Mouse (Mus musculus) midbrain, embryonic 13.5 days (tissue): ENCODE measurements around the gene Dhx16. TPM values are rescaled to one million over a fixed set of nuclear protein-coding genes. Genes with fewer than 3 reads are reported as not detected.
A peak's percentile ranks its signal among the peaks of the same experiment; 100 is the strongest.
"Not testable (repeated sequence)": the region's sequence is repeated elsewhere in the genome, so short reads cannot be mapped to it uniquely, and the experiment has no call there.

Experiments
- ATAC-seq: fragments of 200-750 bp; cut with Nextera tagmentation; 2 replicates; pipeline ENCODE4 v1.8.0; 2017; ENCODE audit warnings: mild to moderate bottlenecking, moderate TSS enrichment, moderate library complexity
- H3K27ac ChIP-seq: fragments of 300-500 bp; sonication (generic); 2 replicates; pipeline ENCODE4 v1.5.1; 2015; ENCODE audit warnings: inconsistent platforms, mild to moderate bottlenecking, moderate library complexity
- H3K27me3 ChIP-seq: fragments of 300-500 bp; sonication (generic); 2 replicates; pipeline ENCODE4 v1.6.1; 2015; ENCODE audit warnings: mild to moderate bottlenecking, inconsistent platforms
- H3K36me3 ChIP-seq: fragments of 300-500 bp; sonication (generic); 2 replicates; pipeline ENCODE4 v1.6.1; 2015; ENCODE audit warnings: mild to moderate bottlenecking, inconsistent platforms
- H3K4me1 ChIP-seq: fragments of 300-500 bp; sonication (generic); replicated peaks from 2 replicates; pipeline ENCODE4 v1.6.1; 2015; ENCODE audit warnings: inconsistent platforms
- H3K4me2 ChIP-seq: fragments of 300-500 bp; sonication (generic); replicated peaks from 2 replicates; pipeline ENCODE4 v1.6.1; 2015; ENCODE audit warnings: moderate library complexity, mild to moderate bottlenecking, inconsistent platforms
- H3K4me3 ChIP-seq: fragments of 300-500 bp; sonication (generic); replicated peaks from 2 replicates; pipeline ENCODE4 v1.5.1; 2015; ENCODE audit warnings: mild to moderate bottlenecking, inconsistent platforms
- H3K9ac ChIP-seq: fragments of 300-500 bp; sonication (generic); replicated peaks from 2 replicates; pipeline ENCODE4 v1.6.1; 2015; ENCODE audit warnings: mild to moderate bottlenecking, inconsistent platforms
- H3K9me3 ChIP-seq: fragments of 300-500 bp; sonication (generic); 2 replicates; pipeline ENCODE4 v1.6.1; 2016; ENCODE audit warnings: mild to moderate bottlenecking, inconsistent platforms
- WGBS: fragments of 180-500 bp; shearing (Covaris S2); methylation state at CpG from one replicate; pipeline ENCODE4 v1.1.7; 2015; 5-methylcytosine and 5-hydroxymethylcytosine counted together
- polyA plus RNA-seq: library from polyadenylated mRNA; unstranded; fragments of >200 nt; fragmentation: Nextera tagmentation; extraction: Ambion mirVana; gene quantifications from 2 replicates; pipeline ENCODE4 v1.2.1, GENCODE M21; 2015

The Dhx16 gene
- polyA plus RNA-seq, 1 experiment from 2014 or later = 37.3 TPM

DNA sequence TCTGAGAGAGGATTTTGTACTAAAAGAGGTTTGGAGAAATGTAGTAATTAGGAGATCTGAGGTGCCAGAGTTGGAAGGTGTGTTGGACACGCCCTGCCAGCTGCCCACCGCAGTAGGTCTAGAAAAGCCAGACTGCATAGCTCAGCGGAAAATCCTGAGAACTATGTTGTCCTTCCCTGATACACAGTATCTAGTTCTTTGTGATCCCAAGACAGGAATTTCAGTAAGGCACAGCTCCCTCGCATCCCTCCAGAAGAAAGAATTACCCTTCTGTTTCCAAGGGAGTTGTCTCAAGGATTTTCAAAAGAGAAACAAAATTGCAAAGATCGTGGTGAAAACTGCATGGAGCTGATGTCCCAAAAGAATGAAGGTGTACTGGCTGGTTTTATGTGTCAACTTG is 41.0 kb upstream of the Dhx16 start:
- Histone ChIP-seq H3K27me3 (no peaks in the 10 kb centered on the region), H3K9me3 (no peaks in the 10 kb centered on the region), H3K4me3 (peak overlapping the region; percentile 94), H3K9ac (peak overlapping the region; percentile 64), H3K27ac (peak overlapping the region; percentile 99), H3K36me3 (peaks cover 32% of the 10 kb centered on the region), H3K4me1 (peaks cover 58% of the 10 kb centered on the region), H3K4me2 (peak overlapping the region; percentile 86)
- no peak for ATAC-seq
- WGBS = 2% methylated on average over 5 of the region's 5 CpGs

DNA sequence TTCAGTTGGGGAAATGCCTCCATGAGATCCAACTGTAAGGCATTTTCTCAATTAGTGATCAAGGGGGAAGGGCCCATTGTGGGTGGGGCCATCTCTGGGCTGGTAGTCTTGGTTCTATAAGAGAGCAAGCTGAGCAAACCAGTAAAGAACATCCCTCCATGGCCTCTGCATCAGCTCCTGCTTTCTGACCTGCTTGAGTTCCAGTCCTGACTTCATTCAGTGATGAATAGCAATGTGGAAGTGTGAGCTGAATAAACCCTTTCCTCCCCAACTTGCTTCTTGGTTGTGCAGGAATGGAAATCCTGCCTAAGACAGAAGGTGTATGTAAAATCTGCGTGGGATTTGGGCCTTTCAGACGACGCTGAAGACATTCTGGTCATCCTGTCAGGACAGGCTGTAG is 40.6 kb upstream of the Dhx16 start:
- not testable (repeated sequence) for H3K27me3 ChIP-seq, H3K9me3 ChIP-seq, ATAC-seq
- Histone ChIP-seq H3K9ac (peak overlapping the region; percentile 64), H3K4me2 (peak overlapping the region; percentile 86), H3K27ac (peak overlapping the region; percentile 99), H3K36me3 (peaks cover 28% of the 10 kb centered on the region), H3K4me1 (peaks cover 54% of the 10 kb centered on the region), H3K4me3 (peak overlapping the region; percentile 94)
- 52% methylated on average over 3 of the region's 3 CpGs for WGBS

DNA sequence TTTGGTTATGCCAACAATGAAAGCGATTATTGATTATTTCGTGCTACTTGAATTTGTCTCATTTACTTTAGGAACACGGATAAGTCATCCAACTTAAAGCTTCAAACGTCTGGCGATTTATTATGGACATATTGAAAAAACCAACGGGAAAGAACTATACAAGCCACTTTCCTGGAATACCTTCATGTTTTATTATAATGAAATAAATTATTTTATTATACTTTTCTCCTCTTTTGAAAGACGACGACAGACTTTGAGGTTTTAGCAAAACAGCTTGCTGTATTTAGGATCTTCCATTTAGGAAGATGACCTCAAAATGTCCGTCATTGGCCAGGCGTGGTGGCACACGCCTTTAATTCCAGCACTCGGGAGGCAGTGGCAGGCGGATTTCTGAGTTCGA is 39.1 kb upstream of the Dhx16 start:
- H3K36me3 ChIP-seq = peaks cover 22% of the 10 kb centered on the region
- no peaks in the 10 kb centered on the region for H3K27me3 ChIP-seq
- no peak overlapping the region; the same call in 1 of the 2 replicates for H3K9ac ChIP-seq
- H3K4me1 ChIP-seq = peaks cover 38% of the 10 kb centered on the region
- peak overlapping the region; percentile 70; the same call in 1 of the 2 replicates for H3K27ac ChIP-seq
- H3K4me2 ChIP-seq = peak overlapping the region; percentile 49
- ATAC-seq = no peak
- H3K4me3 ChIP-seq = peak overlapping the region; percentile 59
- H3K9me3 ChIP-seq = no peaks in the 10 kb centered on the region
- 57% methylated on average over 14 of the region's 14 CpGs for WGBS

DNA sequence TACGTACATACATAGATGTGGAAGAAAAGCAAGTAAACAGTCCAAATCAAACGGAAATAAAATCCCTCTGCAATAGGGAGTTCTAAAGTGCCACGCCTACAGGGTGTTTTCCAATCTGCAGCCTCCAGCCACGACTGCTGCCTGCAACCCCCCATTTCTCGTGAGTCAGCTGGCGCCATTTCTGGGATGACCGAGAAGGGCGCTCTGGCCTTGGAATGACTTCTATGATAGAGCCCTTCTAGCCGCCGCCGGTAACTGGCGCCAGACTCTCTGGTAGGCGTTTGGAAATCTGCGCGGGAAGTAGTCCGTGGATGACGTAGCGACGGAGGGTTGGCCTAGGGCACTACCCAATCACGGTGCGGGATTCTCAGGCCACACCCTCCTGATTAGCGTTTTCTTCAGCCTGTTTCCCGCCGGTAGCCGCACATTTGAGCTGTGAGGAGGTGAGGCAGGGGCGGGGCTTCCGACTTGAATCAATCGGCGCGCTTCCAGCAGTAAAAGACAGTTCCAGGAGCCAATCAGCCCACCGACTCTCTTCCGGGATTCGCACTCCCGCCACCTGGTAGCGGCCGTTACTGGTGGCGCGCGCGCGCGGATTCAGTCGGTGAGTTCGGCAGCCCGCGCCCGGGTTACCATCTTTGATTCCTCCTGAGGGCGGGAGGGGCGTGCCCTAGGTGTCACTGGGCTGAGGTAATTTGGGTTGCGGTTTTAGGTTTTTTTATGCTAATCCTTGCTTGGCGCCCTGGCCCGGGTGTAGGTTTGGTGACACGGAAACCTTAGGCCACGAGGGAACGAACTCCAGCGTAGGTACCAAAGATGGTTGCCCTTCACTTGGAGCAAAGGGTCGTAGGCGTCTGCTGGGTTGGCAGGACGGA is 38.3 kb upstream of the Dhx16 start, which contains the start of gene Mdc1:
Mdc1 (plus strand) TSS at position 440 of the 875 bp plus-strand sequence.
- peaks cover 32% of the 10 kb centered on the region for H3K4me1 ChIP-seq
- H3K4me3 ChIP-seq = peak within 1 kb of the TSS; percentile 59
- H3K36me3 ChIP-seq = peaks cover 22% of the 10 kb centered on the region
- H3K27ac ChIP-seq = peak within 1 kb of the TSS; percentile 70
- WGBS = under 1% methylated on average over 59 of the region's 59 CpGs
- H3K27me3 ChIP-seq = no peaks in the 10 kb centered on the region
- no peaks in the 10 kb centered on the region for H3K9me3 ChIP-seq
- H3K9ac ChIP-seq = peak within 1 kb of the TSS; percentile 68
- peak; percentile 90 for ATAC-seq
- peak within 1 kb of the TSS; percentile 75 for H3K4me2 ChIP-seq

DNA sequence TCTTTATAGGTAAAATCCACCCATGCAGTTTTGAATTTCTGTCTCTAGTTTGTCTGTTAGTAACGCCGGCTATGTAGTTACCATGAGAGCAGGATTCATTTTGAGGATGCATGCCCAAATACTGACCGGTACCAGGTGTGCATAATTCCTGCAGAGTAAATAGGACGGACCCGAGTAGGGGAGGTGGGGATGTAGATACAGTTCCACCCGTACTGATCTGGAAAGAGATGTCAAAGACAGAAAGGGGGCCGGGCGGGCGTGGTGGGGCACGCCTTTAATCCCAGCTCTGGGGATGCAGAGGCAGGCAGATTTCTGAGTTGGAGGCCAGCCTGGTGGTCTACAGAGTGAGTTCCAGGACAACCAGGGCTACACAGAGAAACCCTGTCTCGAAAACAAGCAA is 37.6 kb upstream of the Dhx16 start:
- Histone ChIP-seq H3K4me2 (peak overlapping the region; percentile 75), H3K4me3 (peak overlapping the region; percentile 59), H3K4me1 (peaks cover 32% of the 10 kb centered on the region), H3K9ac (peak overlapping the region; percentile 68), H3K27ac (peak overlapping the region; percentile 63), H3K27me3 (no peaks in the 10 kb centered on the region), H3K9me3 (no peaks in the 10 kb centered on the region), H3K36me3 (peaks cover 23% of the 10 kb centered on the region)
- 18% methylated on average over 11 of the region's 11 CpGs for WGBS
- ATAC-seq = no peak

DNA sequence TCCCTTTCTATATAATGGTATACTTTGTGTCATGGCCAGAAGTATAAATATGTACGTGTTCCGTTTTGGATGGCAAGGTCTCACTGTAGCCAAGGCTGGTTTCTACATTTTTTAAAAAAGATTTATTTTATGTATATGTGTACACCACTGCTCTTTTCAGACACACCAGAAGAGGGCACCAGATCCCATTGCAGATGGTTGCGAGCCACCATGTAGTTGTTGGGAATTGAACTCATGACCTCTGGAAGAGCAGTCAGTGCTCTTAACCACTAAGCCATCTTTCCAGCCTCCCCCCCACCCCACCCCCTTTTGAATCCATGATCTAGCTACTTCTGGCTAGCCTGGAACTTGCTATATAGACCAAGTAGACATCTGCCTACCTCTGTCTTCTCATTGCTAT is 36.1 kb upstream of the Dhx16 start:
- WGBS = 93% methylated on average over 3 of the region's 3 CpGs
- Histone ChIP-seq H3K4me3 (no peak overlapping the region), H3K4me2 (no peak overlapping the region), H3K36me3 (peaks cover 38% of the 10 kb centered on the region), H3K9me3 (no peaks in the 10 kb centered on the region), H3K4me1 (peaks cover 31% of the 10 kb centered on the region), H3K9ac (no peak overlapping the region), H3K27ac (no peak overlapping the region), H3K27me3 (no peaks in the 10 kb centered on the region)
- ATAC-seq = no peak

DNA sequence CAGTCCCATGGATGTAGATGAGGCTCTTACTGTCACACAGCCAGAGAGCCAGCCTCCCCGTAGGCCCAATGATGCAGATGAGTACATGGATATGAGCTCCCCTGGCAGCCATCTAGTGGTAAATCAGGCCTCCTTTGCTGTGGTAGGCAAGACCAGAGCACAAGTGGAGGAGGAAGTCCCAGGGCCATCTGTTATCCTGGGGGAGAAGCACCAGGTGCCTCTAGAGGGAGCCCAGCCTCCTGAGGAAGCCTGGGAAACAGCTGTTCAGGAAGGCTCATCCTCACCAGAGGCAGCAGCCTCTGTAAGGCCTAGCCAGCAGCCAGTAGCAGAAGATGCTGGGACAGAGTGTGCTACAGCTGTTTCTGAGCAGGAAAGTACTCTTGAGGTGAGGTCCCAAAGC is 31.5 kb upstream of the Dhx16 start:
- H3K9ac ChIP-seq = no peak overlapping the region
- peaks cover under 1% of the 10 kb centered on the region; the same call in 1 of the 2 replicates for H3K4me1 ChIP-seq
- no peaks in the 10 kb centered on the region for H3K9me3 ChIP-seq
- no peak overlapping the region for H3K27ac ChIP-seq
- H3K4me3 ChIP-seq = no peak overlapping the region
- H3K4me2 ChIP-seq = no peak overlapping the region
- WGBS = 57% methylated on average over 1 of the region's 1 CpGs
- no peaks in the 10 kb centered on the region for H3K27me3 ChIP-seq
- ATAC-seq = no peak
- H3K36me3 ChIP-seq = peaks cover 81% of the 10 kb centered on the region

DNA sequence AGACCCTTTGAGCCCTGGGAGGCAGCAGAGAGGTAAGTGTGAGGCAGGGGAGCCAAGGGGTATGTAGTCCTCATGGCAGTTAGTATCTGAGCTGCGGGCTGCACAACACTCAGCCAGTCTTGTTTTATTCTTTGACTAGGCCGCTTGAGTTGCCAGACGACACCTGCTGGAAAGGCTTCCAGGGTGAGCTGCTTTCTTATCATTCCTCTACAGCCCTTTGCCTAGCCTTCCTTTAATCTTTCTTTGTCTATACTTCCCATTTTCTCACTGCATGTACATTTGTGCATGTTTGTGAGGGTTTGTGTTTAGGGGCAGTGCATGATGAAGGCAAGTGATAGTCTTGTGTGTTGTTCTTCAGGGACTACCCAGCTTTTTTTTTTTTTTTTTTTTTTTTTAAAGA is 28.6 kb upstream of the Dhx16 start:
- Histone ChIP-seq H3K27ac (no peak overlapping the region), H3K4me3 (no peak overlapping the region), H3K4me2 (no peak overlapping the region), H3K36me3 (peaks cover 87% of the 10 kb centered on the region), H3K9ac (no peak overlapping the region), H3K4me1 (no peaks in the 10 kb centered on the region), H3K27me3 (no peaks in the 10 kb centered on the region), H3K9me3 (no peaks in the 10 kb centered on the region)
- whole genome bisulfite sequencing = 92% methylated on average over 3 of the region's 3 CpGs
- no peak for ATAC-seq

DNA sequence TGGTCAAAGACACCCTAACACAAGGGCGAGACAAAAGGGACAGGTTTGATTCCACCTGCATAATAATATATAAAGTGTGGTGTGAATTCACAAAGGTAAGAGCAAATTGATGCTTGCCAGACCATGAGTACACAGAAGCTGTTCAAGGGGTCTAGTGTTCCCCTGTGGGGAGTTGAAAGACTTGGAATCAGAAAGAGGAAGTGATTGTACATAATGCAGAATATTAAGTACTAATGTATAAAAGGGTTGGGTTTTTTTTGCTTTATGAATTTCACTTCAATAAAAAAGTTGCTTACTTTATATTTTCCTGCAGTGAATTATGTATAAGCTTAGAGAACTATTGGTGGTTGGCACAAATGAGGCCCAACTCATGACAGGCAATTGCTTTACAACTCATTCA is 20.2 kb upstream of the Dhx16 start:
- Histone ChIP-seq H3K36me3 (peaks cover 22% of the 10 kb centered on the region), H3K27me3 (no peaks in the 10 kb centered on the region), H3K9ac (no peak overlapping the region), H3K4me2 (no peak overlapping the region), H3K4me1 (peaks cover 17% of the 10 kb centered on the region), H3K4me3 (no peak overlapping the region), H3K9me3 (no peaks in the 10 kb centered on the region), H3K27ac (no peak overlapping the region)
- no peak for ATAC-seq
- 84% methylated on average over 1 of the region's 1 CpGs for WGBS

DNA sequence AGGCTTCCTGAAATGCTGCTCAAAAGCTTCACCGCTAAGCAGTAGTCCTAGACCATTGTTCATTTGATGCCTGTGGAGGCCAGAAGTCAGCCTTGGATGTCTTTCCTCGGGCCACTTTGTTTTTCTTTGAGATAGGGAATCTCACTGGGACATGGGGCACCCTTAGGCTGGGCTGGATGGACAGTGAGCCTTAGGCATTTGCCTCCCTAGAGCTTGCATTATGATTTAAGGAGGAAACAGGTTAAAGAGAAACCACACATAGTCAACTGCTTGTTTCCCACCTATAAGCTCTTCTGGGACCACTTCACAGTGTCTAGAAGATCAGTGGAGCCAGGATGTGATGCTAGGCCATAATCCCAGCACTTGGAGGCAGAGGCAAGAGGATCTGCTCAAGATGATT is 19.8 kb upstream of the Dhx16 start:
- Histone ChIP-seq H3K27me3 (no peaks in the 10 kb centered on the region), H3K4me2 (no peak overlapping the region), H3K9me3 (no peaks in the 10 kb centered on the region), H3K27ac (no peak overlapping the region), H3K36me3 (peaks cover 18% of the 10 kb centered on the region), H3K4me3 (no peak overlapping the region), H3K9ac (no peak overlapping the region), H3K4me1 (peaks cover 21% of the 10 kb centered on the region)
- 65% methylated on average over 2 of the region's 2 CpGs for WGBS
- no peak for ATAC-seq

DNA sequence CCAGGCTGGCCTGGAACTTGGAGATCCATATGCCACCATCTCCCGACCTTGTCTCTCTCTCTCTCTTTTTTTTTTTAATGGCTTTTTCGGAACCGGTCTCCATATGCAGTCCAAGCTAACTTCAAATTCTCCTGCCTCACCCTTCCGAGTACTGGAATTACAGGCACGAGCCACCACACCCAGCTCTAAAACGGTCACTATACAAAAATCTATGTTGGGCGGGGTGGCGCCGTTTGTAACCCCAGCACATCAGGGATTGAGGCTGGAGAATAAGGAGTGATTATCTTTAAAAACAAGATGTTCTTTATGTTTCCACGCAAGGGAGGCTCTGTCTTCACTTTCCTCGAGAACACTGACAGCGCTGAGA is 18.8 kb upstream of the Dhx16 start:
- WGBS = 3% methylated on average over 12 of the region's 12 CpGs
- H3K9me3 ChIP-seq = no peaks in the 10 kb centered on the region
- peak; percentile 3; the same call in 1 of the 2 replicates for ATAC-seq
- no peaks in the 10 kb centered on the region for H3K27me3 ChIP-seq
- peak overlapping the region; percentile 60 for H3K4me2 ChIP-seq
- H3K4me3 ChIP-seq = peak overlapping the region; percentile 58
- peak overlapping the region; percentile 94 for H3K27ac ChIP-seq
- peaks cover 15% of the 10 kb centered on the region for H3K36me3 ChIP-seq
- H3K9ac ChIP-seq = peak overlapping the region; percentile 72
- peaks cover 26% of the 10 kb centered on the region for H3K4me1 ChIP-seq

DNA sequence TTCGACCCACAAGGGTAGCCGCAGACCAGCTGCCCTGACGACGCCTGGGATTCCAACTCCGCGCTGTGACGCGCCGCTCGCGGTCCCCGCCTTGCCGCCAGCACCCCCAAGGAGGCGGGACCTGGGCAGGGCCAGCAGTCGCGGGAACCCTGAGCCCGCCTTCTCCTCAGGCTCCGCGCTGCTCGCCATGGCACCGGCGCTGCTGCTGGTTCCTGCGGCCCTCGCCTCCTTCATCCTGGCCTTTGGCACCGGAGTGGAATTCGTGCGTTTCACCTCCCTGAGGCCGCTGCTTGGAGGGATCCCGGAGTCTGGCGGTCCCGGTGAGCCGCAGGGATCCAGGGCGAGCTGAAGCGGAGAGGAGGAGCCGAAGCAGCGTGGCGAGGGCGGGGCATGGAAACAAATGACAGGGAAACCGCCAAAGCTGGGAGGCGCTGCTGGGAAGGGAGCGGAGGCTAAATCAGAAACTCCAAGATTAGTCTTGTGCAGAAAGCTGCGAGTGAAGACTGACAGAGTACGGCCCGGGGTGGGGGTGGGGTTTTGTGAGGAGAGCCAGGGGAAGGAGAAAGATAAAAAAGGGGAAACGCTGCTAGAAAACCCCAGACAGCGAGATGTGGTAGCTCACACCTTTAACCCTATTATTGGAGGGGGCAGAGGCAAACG is 18.3 kb upstream of the Dhx16 start, which contains the start of gene Nrm:
Nrm (plus strand) TSS at position 121 of the 660 bp plus-strand sequence.
- Histone ChIP-seq H3K36me3 (peaks cover 15% of the 10 kb centered on the region), H3K4me3 (peak within 1 kb of the TSS; percentile 58), H3K4me2 (peak within 1 kb of the TSS; percentile 60), H3K9me3 (no peaks in the 10 kb centered on the region), H3K27me3 (no peaks in the 10 kb centered on the region), H3K9ac (peak within 1 kb of the TSS; percentile 72), H3K27ac (peak within 1 kb of the TSS; percentile 94), H3K4me1 (peaks cover 26% of the 10 kb centered on the region)
- WGBS = under 1% methylated on average over 47 of the region's 47 CpGs
- peak; percentile 93 for ATAC-seq
